Mouse (Mus musculus) heart, embryonic 14.5 days (tissue): ENCODE results near the gene Map1s. TPM values are rescaled to one million over a fixed set of nuclear protein-coding genes. Genes with fewer than 3 reads are reported as not detected.

Experiments
- ATAC-seq: fragments of 200-750 bp; cut with Nextera tagmentation; 2 replicates; pipeline ENCODE4 v1.8.0; 2017; ENCODE audit warnings: low read depth, moderate TSS enrichment; ENCODE audit not compliant: insufficient number of reproducible peaks, insufficient read depth, low FRiP score
- H3K27ac ChIP-seq, 2 experiments: fragments of 200-500 bp in 1 of 2; fragments of 300-500 bp in 1 of 2; sonication (generic) in 1 of 2; replicated peaks in 1 of 2; 2 replicates each; pipeline ENCODE4 v1.5.1; 2012 to 2014; ENCODE audit warnings: low read depth in 2 of 2, low read length in 2 of 2, control low read depth in 1 of 2, mild to moderate bottlenecking in 1 of 2, mixed read lengths in 1 of 2; ENCODE audit not compliant: control insufficient read depth in 1 of 2, insufficient read depth in 1 of 2
- H3K27me3 ChIP-seq: fragments of 300-500 bp; sonication (generic); 2 replicates; pipeline ENCODE4 v1.6.1; 2014; ENCODE audit warnings: mild to moderate bottlenecking, low read length, control low read depth; ENCODE audit not compliant: control insufficient read depth, insufficient read depth
- H3K36me3 ChIP-seq: fragments of 300-500 bp; sonication (generic); 2 replicates; pipeline ENCODE4 v1.6.1; 2014; ENCODE audit warnings: mild to moderate bottlenecking, control low read depth, low read length, mixed read lengths; ENCODE audit not compliant: control insufficient read depth, insufficient read depth
- H3K4me1 ChIP-seq, 2 experiments: fragments of 200-500 bp in 1 of 2; fragments of 300-500 bp in 1 of 2; sonication (generic) in 1 of 2; 2 replicates each; pipeline ENCODE4 v1.6.1; 2012 to 2014; ENCODE audit warnings: low read length in 2 of 2, control low read depth in 1 of 2, mixed read lengths in 1 of 2; ENCODE audit not compliant: control insufficient read depth in 2 of 2, insufficient read depth in 2 of 2
- H3K4me2 ChIP-seq: fragments of 300-500 bp; sonication (generic); 2 replicates; pipeline ENCODE4 v1.6.1; 2014; ENCODE audit warnings: mild to moderate bottlenecking, low read length
- H3K4me3 ChIP-seq, 2 experiments: fragments of 200-500 bp in 1 of 2; fragments of 300-500 bp in 1 of 2; sonication (generic) in 1 of 2; 2 replicates each; pipeline ENCODE4 v1.5.1; 2012 to 2014; ENCODE audit warnings: low read length in 2 of 2, mild to moderate bottlenecking in 2 of 2, control low read depth in 1 of 2, low read depth in 1 of 2, moderate library complexity in 1 of 2; ENCODE audit not compliant: control insufficient read depth in 1 of 2, insufficient read depth in 1 of 2
- H3K9ac ChIP-seq: fragments of 300-500 bp; sonication (generic); 2 replicates; pipeline ENCODE4 v1.6.1; 2014; ENCODE audit warnings: mild to moderate bottlenecking, low read length
- H3K9me3 ChIP-seq: fragments of 300-500 bp; sonication (generic); 2 replicates; pipeline ENCODE4 v1.6.1; 2016; ENCODE audit warnings: low read length, control low read depth; ENCODE audit not compliant: control insufficient read depth
- WGBS: fragments of 180-500 bp; shearing (Covaris S2); extraction: QIAGEN DNeasy Blood & Tissue Kit; methylation state at CpG from one replicate; pipeline ENCODE4 v1.1.7; 2014; 5-methylcytosine and 5-hydroxymethylcytosine counted together
- polyA plus RNA-seq: library from polyadenylated mRNA; unstranded; fragments of >200 nt; fragmentation: Nextera tagmentation; extraction: Ambion mirVana; gene quantifications from 2 replicates; pipeline ENCODE4 v1.2.1, GENCODE M21; 2014

The Map1s gene
- polyA plus RNA-seq, 1 experiment from 2014 or later = 29.9 TPM

DNA sequence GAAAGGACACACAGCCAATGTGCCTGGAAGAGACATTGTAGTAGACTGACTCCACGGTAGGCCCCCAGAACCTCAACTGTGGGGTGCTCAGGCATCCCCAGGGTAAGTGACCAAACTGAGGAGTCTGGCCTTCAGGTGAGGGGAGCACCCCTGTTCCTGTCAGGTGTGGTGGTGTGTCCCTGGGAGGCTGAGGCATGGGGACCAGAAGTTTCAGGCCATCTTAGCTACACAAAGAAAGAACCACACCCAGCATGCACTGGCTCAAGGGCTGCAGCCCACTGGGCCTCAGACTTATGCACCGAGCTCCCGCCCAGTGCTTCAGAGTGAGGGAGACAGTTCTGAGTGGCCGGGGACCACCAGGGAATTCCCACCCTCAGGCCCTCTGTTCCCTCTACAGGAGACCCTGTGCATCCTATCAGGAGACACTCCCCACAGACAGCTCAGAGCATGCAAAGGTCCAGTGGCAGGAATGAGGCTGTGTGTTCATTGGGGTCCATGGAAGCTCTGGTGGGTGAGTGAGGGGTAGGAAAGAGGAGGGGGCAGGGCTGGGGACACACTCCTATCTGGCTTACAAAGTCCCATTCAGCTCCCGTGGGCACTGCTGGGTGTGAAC lies 34.4 kb upstream of the Map1s start:
- H3K4me2 ChIP-seq = no peak overlapping the region
- H3K27me3 ChIP-seq = no peaks in the 10 kb centered on the region
- peaks cover 10% of the 10 kb centered on the region for H3K36me3 ChIP-seq
- H3K9ac ChIP-seq = no peak overlapping the region
- 78% methylated on average over 5 of the region's 5 CpGs for WGBS
- H3K27ac ChIP-seq = peak overlapping the region in 1 of 2 experiments; percentile 27; a peak in 2 of 4 replicates
- ATAC-seq = no peak
- H3K4me3 ChIP-seq = no peak overlapping the region
- peaks cover 7 to 13% of the 10 kb centered on the region in 2 experiments for H3K4me1 ChIP-seq
- H3K9me3 ChIP-seq = no peaks in the 10 kb centered on the region

- no peaks in the 10 kb centered on the region for H3K9me3 ChIP-seq
- peak overlapping the region; percentile 80 to 86 for H3K4me3 ChIP-seq
- ATAC-seq = no peak
- peak overlapping the region; percentile 10 to 62; a peak in 3 of 4 replicates for H3K27ac ChIP-seq
- 4% methylated on average over 31 of the region's 31 CpGs for WGBS
- peak overlapping the region; percentile 89 for H3K4me2 ChIP-seq
- H3K27me3 ChIP-seq = no peaks in the 10 kb centered on the region
- peaks cover 8% of the 10 kb centered on the region for H3K36me3 ChIP-seq
- peaks cover 7 to 13% of the 10 kb centered on the region in 2 experiments for H3K4me1 ChIP-seq
- H3K9ac ChIP-seq = peak overlapping the region; percentile 87
These were observed 32.9 kb upstream of the Map1s start for GRCm38 (mm10) chr8:70872643-70873363.

DNA sequence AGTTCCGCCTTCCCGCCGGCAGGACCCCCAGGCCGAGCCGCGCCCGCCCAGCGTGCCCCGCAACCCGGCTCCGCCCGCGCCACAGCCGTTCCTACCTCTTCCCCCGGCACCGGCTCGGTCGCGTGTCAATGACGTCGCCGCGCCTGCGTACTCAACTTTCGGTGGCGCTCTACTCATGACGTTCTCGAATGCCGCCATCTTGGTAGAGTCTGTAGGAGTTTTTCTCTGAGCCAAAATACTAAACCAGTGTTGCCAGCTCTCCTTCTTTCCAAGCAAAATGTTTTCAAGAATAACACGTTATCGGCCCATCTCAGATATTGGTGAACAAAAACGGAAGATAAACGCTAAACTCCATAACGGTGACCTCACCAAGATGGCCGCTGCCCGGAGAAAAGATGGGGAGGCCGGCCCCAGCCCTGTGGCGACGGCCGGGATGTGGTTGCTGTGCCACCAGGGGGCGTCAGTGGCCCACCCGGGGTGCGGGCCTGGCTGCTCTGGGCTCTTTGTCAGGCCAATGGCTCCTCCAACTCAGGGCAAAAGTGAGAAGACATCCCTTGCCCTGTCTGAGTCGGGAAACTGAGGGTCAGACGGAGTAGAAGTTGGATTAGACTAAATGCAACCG lies 32.3 kb upstream of the Map1s start, which contains the start of gene Ccdc124:
Gene Ccdc124 (minus strand): TSS at position 572 of the 622 bp plus-strand sequence.
- ATAC-seq = peak; percentile 83
- Histone ChIP-seq H3K27ac (peak within 1 kb of the TSS; percentile 62 to 92), H3K27me3 (no peaks in the 10 kb centered on the region), H3K9ac (peak within 1 kb of the TSS; percentile 87), H3K4me1 (peaks cover 7 to 13% of the 10 kb centered on the region in 2 experiments), H3K9me3 (no peaks in the 10 kb centered on the region), H3K36me3 (peaks cover 1% of the 10 kb centered on the region), H3K4me3 (peak within 1 kb of the TSS; percentile 80 to 86), H3K4me2 (peak within 1 kb of the TSS; percentile 89)
- 1% methylated on average over 46 of the region's 46 CpGs for WGBS

- Histone ChIP-seq H3K9me3 (no peaks in the 10 kb centered on the region), H3K36me3 (no peaks in the 10 kb centered on the region), H3K4me3 (no peak overlapping the region), H3K4me1 (peaks cover 7 to 10% of the 10 kb centered on the region in 2 experiments), H3K4me2 (no peak overlapping the region), H3K27ac (no peak overlapping the region), H3K9ac (no peak overlapping the region), H3K27me3 (no peaks in the 10 kb centered on the region)
- WGBS = 89% methylated on average over 13 of the region's 13 CpGs
- no peak for ATAC-seq
These were observed 31.3 kb upstream of the Map1s start for GRCm38 (mm10) chr8:70874441-70874840.

DNA sequence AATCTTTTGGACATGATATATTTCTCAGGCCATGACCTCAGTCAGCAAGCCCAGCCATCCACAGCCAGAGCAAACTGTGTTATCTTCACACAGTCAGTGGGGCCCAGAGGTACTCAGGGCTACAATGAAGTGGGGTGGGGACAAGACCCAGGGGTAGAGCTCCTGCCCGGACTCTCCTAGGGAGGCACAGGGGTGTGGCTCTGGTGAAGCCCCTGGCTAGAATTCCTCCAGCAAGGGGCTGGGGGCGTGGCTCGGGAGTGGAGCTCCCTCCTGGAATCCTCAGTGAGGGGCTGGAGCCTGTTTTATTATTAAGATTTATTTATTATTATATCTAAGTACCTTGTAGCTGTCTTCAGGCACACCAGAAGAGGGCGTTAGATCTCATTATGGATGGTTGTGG lies 29.4 kb upstream of the Map1s start:
- Histone ChIP-seq H3K36me3 (no peaks in the 10 kb centered on the region), H3K9ac (no peak overlapping the region), H3K4me2 (no peak overlapping the region), H3K27me3 (no peaks in the 10 kb centered on the region), H3K27ac (no peak overlapping the region), H3K4me1 (peaks cover 13 to 15% of the 10 kb centered on the region in 2 experiments), H3K4me3 (no peak overlapping the region), H3K9me3 (no peaks in the 10 kb centered on the region)
- 57% methylated on average over 4 of the region's 4 CpGs for WGBS
- no peak for ATAC-seq

- H3K9ac ChIP-seq = no peak overlapping the region
- no peak overlapping the region for H3K27ac ChIP-seq
- no peaks in the 10 kb centered on the region for H3K27me3 ChIP-seq
- ATAC-seq = no peak
- H3K9me3 ChIP-seq = no peaks in the 10 kb centered on the region
- H3K36me3 ChIP-seq = no peaks in the 10 kb centered on the region
- no peak overlapping the region for H3K4me3 ChIP-seq
- H3K4me1 ChIP-seq = peaks cover 10 to 13% of the 10 kb centered on the region in 2 experiments
- WGBS = 33% methylated on average over 2 of the region's 2 CpGs
- no peak overlapping the region for H3K4me2 ChIP-seq
These were observed 27.6 kb upstream of the Map1s start for GRCm38 (mm10) chr8:70878178-70878577.

- H3K27me3 ChIP-seq = no peaks in the 10 kb centered on the region
- H3K36me3 ChIP-seq = no peaks in the 10 kb centered on the region
- H3K27ac ChIP-seq = no peak overlapping the region
- H3K4me1 ChIP-seq = peaks cover 10% of the 10 kb centered on the region in 2 experiments
- ATAC-seq = no peak
- WGBS = 60% methylated on average over 4 of the region's 4 CpGs
- H3K9me3 ChIP-seq = no peaks in the 10 kb centered on the region
- no peak overlapping the region for H3K4me3 ChIP-seq
- no peak overlapping the region for H3K9ac ChIP-seq
- H3K4me2 ChIP-seq = no peak overlapping the region
These were observed 26.2 kb upstream of the Map1s start for GRCm38 (mm10) chr8:70879500-70879899.
